Mouse (Mus musculus): Measurements from ENCODE around the gene Cd5. TPM values are rescaled to one million over a fixed set of nuclear protein-coding genes. Genes with fewer than 3 reads are reported as not detected.

Cd5 gene
- polyA plus RNA-seq, 1 experiment from 2014 or later: not detected

DNA sequence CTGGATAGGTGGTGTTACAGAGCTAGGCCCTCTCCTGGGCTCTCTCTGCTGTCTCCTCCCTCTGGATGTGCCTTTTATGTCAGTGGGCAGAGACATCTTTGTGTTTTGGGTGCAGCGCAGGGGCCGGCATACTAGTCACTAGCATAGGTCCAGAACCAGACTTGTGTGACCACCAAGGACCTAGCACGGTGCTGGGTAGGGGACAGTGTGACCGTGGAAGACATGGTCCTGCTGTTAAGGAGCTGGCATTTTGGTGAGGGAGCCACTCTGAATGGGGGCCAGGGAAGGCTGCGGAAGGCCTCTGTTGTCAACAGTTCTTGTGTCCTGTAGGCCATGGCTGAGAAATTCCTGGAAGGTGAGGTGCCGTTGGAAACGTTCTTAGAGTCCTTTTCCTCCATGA is 26.6 kb downstream of the Cd5 start:
- WGBS: 93% methylated on average over 7 of the region's 7 CpGs
- no peak overlapping the region for H3K9ac ChIP-seq (ENCODE audit: low read depth, low read length)
- peaks cover 9% of the 10 kb centered on the region for H3K4me1 ChIP-seq (ENCODE audit: control insufficient read depth, insufficient read depth, low read length)
- no peaks in the 10 kb centered on the region for H3K27me3 ChIP-seq (replicated peaks; ENCODE audit: control insufficient read depth, insufficient read depth, low read length)
- peaks cover 7% of the 10 kb centered on the region for H3K36me3 ChIP-seq (ENCODE audit: control insufficient read depth, insufficient read depth, low read length)
- no peak overlapping the region for H3K27ac ChIP-seq (ENCODE audit: low read length)
- no peak overlapping the region for H3K4me3 ChIP-seq (ENCODE audit: low read length)
- H3K9me3 ChIP-seq (ENCODE audit: control insufficient read depth, low read length): no peaks in the 10 kb centered on the region
- no peak overlapping the region for H3K4me2 ChIP-seq (ENCODE audit: low read depth, low read length)
- no peak for ATAC-seq

DNA sequence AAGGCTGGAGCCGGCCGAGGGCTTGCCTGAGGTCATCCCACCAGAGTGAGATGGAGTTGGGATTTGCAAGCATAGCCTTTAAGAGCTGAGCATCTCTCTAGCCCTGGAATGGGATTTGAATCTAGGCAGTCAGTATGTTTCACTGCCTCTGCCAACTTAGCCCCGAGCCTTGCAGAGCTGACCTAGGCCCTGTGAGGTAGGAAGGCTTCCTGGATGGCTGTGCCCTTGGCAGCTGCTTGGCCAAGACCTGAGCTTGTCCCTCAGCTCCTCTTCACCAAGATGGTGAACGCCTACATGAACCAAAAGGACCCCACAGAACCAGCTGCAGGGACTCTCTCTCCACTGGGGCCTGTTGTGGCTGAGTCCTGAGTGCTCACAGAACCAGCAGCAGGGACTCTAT is 28.1 kb downstream of the Cd5 start:
- H3K27me3 ChIP-seq (replicated peaks; ENCODE audit: control insufficient read depth, insufficient read depth, low read length): no peaks in the 10 kb centered on the region
- no peak for ATAC-seq
- H3K4me1 ChIP-seq (ENCODE audit: control insufficient read depth, insufficient read depth, low read length): peaks cover 9% of the 10 kb centered on the region
- no peak overlapping the region for H3K4me2 ChIP-seq (ENCODE audit: low read depth, low read length)
- no peaks in the 10 kb centered on the region for H3K9me3 ChIP-seq (ENCODE audit: control insufficient read depth, low read length)
- no peak overlapping the region for H3K27ac ChIP-seq (ENCODE audit: low read length)
- no peak overlapping the region for H3K4me3 ChIP-seq (ENCODE audit: low read length)
- no peak overlapping the region for H3K9ac ChIP-seq (ENCODE audit: low read depth, low read length)
- WGBS: 94% methylated on average over 4 of the region's 4 CpGs
- H3K36me3 ChIP-seq (ENCODE audit: control insufficient read depth, insufficient read depth, low read length): peaks cover 12% of the 10 kb centered on the region

DNA sequence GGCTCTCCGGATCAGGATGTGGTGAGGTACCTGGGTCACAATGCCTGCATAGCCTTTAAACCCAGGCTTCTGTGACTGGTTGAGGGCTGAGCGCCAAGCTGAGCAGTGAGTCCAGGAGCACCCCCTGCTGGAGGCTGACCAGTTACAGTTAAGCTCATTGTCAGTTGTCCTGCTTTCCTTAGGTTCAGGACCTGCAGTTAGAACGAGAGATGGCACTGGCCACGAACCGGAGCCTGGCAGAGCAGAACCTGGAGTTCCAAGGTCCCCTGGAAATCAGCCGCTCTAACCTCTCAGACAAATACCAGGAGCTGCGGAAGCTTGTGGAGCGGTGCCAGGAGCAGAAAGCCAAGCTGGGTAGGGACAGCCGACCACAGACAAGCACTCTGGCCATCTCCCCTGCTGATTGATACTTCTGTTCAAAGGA is 28.7 kb downstream of the Cd5 start:
- Histone ChIP-seq H3K4me3 (ENCODE audit: low read length) (no peak overlapping the region), H3K27me3 (replicated peaks; ENCODE audit: control insufficient read depth, insufficient read depth, low read length) (no peaks in the 10 kb centered on the region), H3K27ac (ENCODE audit: low read length) (no peak overlapping the region; the same call in 1 of the 2 replicates), H3K4me2 (ENCODE audit: low read depth, low read length) (no peak overlapping the region), H3K9me3 (ENCODE audit: control insufficient read depth, low read length) (no peaks in the 10 kb centered on the region), H3K4me1 (ENCODE audit: control insufficient read depth, insufficient read depth, low read length) (peaks cover 9% of the 10 kb centered on the region), H3K36me3 (ENCODE audit: control insufficient read depth, insufficient read depth, low read length) (peaks cover 12% of the 10 kb centered on the region), H3K9ac (ENCODE audit: low read depth, low read length) (0 out of 2 replicates have a peak overlapping the region, but pooled peaks have one; percentile 3)
- peak; percentile 37 for ATAC-seq
- WGBS: 69% methylated on average over 9 of the region's 9 CpGs

DNA sequence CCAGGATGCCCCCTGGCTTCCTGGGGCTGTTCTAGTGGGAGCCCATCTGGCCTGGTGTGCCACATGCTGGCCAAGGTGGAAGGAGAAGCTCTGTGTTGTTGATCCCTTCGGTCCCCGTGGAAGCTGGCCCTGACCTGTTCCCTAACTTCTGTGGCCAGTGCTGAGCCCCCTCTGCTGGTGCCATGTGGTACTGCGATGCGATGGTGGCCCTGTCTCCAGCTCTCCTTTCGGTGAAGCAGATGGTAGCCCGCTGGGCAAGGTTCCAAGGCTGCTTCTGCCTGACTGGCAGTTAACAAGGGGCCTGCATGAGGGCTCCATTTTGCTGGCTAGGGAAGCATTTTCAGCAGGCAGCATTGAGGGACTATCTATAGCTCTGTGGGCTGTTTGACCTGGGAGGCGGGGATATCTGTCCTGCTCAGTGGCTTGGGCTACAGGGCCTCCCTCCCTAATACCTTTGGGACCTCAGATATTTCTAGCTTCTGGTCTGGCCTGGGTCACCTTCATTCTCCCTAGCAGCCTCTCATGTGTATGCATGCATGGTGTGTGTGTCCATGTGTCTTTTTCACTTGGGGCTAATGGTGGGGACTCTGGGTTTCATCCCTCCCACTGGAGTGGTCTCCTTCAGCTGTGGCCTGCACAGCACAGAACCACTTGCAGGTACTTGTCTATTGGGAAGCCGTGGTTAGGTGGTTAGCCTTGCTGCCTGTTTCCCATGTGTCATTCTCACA is 29.3 kb downstream of the Cd5 start:
- peak; percentile 86 for ATAC-seq
- 25% methylated on average over 8 of the region's 8 CpGs for WGBS
- no peak overlapping the region for H3K4me3 ChIP-seq (ENCODE audit: low read length)
- no peaks in the 10 kb centered on the region for H3K27me3 ChIP-seq (replicated peaks; ENCODE audit: control insufficient read depth, insufficient read depth, low read length)
- peak overlapping the region; percentile 36; the same call in 1 of the 2 replicates for H3K9ac ChIP-seq (ENCODE audit: low read depth, low read length)
- no peak overlapping the region for H3K4me2 ChIP-seq (ENCODE audit: low read depth, low read length)
- no peaks in the 10 kb centered on the region for H3K9me3 ChIP-seq (ENCODE audit: control insufficient read depth, low read length)
- peaks cover 9% of the 10 kb centered on the region for H3K4me1 ChIP-seq (ENCODE audit: control insufficient read depth, insufficient read depth, low read length)
- peaks cover 12% of the 10 kb centered on the region for H3K36me3 ChIP-seq (ENCODE audit: control insufficient read depth, insufficient read depth, low read length)
- no peak overlapping the region; the same call in 1 of the 2 replicates for H3K27ac ChIP-seq (ENCODE audit: low read length)

DNA sequence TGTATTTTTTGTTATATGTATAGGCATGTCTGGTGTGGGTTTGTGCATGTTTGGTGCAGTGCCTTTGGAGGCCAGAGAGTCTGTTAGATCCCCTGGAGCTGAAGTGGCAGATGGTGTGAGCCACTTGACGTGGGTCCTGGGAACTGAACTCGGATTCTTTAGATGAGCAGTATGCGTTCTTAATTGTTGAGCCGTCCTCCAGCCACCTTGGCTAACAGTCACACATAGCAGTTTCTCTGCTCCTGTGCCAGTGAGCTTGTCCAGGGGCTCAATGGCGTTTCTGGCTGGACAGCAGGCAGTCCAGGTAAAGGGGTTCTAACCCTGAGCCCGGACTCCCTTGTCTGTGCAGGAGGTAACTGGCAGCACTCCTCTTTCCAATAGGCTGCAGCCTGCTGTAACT is 29.9 kb downstream of the Cd5 start:
- H3K9ac ChIP-seq (ENCODE audit: low read depth, low read length): peak overlapping the region; percentile 36; the same call in 1 of the 2 replicates
- 70% methylated on average over 6 of the region's 6 CpGs for WGBS

DNA sequence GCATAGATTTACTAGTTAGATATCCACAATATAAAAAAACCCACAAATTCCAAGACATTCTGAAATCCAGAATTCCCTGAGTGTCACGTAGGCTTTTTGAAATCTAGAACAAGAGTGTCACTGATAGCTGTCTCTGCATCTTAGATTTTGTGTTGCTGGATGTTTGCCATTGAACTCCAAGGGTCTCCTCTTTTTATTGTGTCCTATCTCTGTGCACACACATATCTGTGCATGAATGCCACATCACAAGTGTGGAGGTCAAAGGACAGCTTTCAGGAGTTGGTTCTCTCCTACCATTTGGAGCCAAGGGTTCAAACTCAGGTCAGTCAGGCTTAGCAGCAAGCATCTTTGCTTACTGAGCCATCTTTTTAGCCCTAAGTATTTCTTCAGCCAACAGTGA is 30.9 kb downstream of the Cd5 start:
- H3K27me3 ChIP-seq (replicated peaks; ENCODE audit: control insufficient read depth, insufficient read depth, low read length): no peaks in the 10 kb centered on the region
- H3K9me3 ChIP-seq (ENCODE audit: control insufficient read depth, low read length): no peaks in the 10 kb centered on the region
- ATAC-seq: no peak
- no peak overlapping the region for H3K9ac ChIP-seq (ENCODE audit: low read depth, low read length)
- peaks cover 12% of the 10 kb centered on the region for H3K36me3 ChIP-seq (ENCODE audit: control insufficient read depth, insufficient read depth, low read length)
- no peak overlapping the region for H3K4me2 ChIP-seq (ENCODE audit: low read depth, low read length)
- H3K4me1 ChIP-seq (ENCODE audit: control insufficient read depth, insufficient read depth, low read length): peaks cover 9% of the 10 kb centered on the region
- H3K27ac ChIP-seq (ENCODE audit: low read length): no peak overlapping the region
- H3K4me3 ChIP-seq (ENCODE audit: low read length): no peak overlapping the region
- 98% methylated on average over 1 of the region's 1 CpGs for WGBS

More for the DNA sequence above, 29.9 kb downstream of the Cd5 start:
- no peaks in the 10 kb centered on the region for H3K27me3 ChIP-seq (replicated peaks; ENCODE audit: control insufficient read depth, insufficient read depth, low read length)
- H3K4me2 ChIP-seq (ENCODE audit: low read depth, low read length): no peak overlapping the region
- no peak overlapping the region for H3K4me3 ChIP-seq (ENCODE audit: low read length)
- peaks cover 12% of the 10 kb centered on the region for H3K36me3 ChIP-seq (ENCODE audit: control insufficient read depth, insufficient read depth, low read length)
- ATAC-seq: no peak
- H3K4me1 ChIP-seq (ENCODE audit: control insufficient read depth, insufficient read depth, low read length): peaks cover 9% of the 10 kb centered on the region
- H3K27ac ChIP-seq (ENCODE audit: low read length): no peak overlapping the region
- no peaks in the 10 kb centered on the region for H3K9me3 ChIP-seq (ENCODE audit: control insufficient read depth, low read length)

DNA sequence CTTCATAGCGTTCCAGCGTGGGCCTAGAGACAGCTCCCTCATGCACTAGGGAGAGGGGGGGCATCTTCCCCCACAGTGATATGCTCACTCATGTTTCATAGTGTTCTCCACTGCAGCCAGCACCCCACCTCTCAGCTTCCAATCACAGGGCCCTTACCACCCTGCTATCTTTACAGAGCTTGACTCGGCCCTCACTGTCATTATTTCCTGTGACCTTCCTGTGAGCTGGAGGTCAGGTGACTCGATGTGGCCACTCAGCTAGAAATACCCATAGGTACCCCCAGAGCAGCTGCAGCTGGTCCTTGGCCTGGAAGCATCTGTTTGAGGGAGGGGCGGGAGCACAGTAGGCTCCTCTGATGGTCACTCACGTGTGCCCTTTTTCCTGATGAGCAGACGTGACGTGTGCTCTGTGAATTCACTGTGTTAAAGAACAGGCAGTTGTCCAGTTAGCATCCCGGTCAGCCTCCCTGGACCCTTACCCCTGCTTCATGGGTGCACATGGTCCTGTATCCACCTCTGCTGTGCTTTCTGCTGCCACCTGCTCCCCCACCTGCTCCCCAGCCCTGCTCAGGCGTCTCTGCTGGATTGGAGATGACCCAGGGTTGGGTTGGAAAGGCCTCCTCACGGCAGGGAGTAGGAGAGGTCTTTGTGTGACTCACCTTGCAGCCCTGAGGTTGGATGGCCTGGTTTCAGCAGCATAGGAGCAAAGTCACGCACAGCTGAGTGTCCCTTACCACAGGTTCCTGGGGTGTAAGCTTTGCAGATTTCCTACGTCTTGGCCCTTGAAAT is 31.5 kb downstream of the Cd5 start:
- ATAC-seq: no peak

DNA sequence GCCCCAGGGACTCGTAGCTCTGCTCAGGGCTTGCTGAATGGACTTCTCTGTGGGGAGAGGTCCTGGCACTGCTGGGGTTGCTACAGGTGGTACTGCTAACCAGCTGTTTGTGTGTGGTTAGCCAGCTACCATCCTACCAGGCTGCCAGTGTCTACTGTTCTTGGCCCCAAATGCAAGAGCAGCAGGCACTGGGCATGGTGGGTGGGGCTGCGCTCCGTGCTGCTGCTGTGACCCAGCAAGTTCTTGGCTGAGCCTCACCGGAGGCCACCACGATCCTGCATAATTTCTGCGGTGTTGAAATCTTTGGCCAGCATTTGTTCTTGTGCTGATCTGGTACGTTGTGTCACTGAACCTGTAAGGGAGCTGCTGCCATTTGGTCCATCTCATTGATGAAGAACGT is 35.3 kb downstream of the Cd5 start:
- H3K4me2 ChIP-seq (ENCODE audit: low read depth, low read length): no peak overlapping the region
- WGBS: 89% methylated on average over 8 of the region's 8 CpGs
- H3K36me3 ChIP-seq (ENCODE audit: control insufficient read depth, insufficient read depth, low read length): peaks cover 5% of the 10 kb centered on the region; the same call in 1 of the 2 replicates
- H3K27ac ChIP-seq (ENCODE audit: low read length): no peak overlapping the region
- no peak overlapping the region for H3K4me3 ChIP-seq (ENCODE audit: low read length)
- no peaks in the 10 kb centered on the region for H3K9me3 ChIP-seq (ENCODE audit: control insufficient read depth, low read length)
- no peaks in the 10 kb centered on the region for H3K27me3 ChIP-seq (replicated peaks; ENCODE audit: control insufficient read depth, insufficient read depth, low read length)
- ATAC-seq: no peak
- 0 out of 2 replicates have a peak overlapping the region, but pooled peaks have one; percentile 22 for H3K9ac ChIP-seq (ENCODE audit: low read depth, low read length)
- peaks cover 33% of the 10 kb centered on the region for H3K4me1 ChIP-seq (ENCODE audit: control insufficient read depth, insufficient read depth, low read length)

More for the DNA sequence above, 31.5 kb downstream of the Cd5 start:
- Histone ChIP-seq H3K27me3 (replicated peaks; ENCODE audit: control insufficient read depth, insufficient read depth, low read length) (no peaks in the 10 kb centered on the region), H3K36me3 (ENCODE audit: control insufficient read depth, insufficient read depth, low read length) (peaks cover 12% of the 10 kb centered on the region), H3K9me3 (ENCODE audit: control insufficient read depth, low read length) (no peaks in the 10 kb centered on the region), H3K4me2 (ENCODE audit: low read depth, low read length) (no peak overlapping the region), H3K4me1 (ENCODE audit: control insufficient read depth, insufficient read depth, low read length) (peaks cover 9% of the 10 kb centered on the region), H3K27ac (ENCODE audit: low read length) (no peak overlapping the region), H3K4me3 (ENCODE audit: low read length) (no peak overlapping the region), H3K9ac (ENCODE audit: low read depth, low read length) (no peak overlapping the region)
- 80% methylated on average over 13 of the region's 13 CpGs for WGBS

DNA sequence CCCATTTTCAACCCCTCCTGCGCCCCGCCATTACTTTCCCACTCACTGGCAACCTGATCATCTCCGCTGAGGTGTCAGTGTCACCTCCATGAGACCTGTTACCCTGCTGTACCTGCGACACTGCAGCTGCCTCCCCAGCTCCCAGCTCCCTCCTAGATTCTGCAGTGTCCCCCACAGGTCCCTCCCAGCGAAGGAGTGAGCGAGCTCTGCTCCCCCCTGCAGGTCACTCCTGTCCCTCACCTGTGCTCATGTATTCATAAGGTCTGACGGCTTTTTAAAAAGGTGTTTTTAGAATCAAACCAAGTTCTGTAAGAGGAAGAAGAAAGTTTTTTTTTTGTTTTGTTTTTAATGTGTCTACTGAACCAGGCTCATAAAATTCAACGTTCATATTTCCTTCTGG is 36.7 kb downstream of the Cd5 start:
- Histone ChIP-seq H3K9ac (ENCODE audit: low read depth, low read length) (no peak overlapping the region), H3K27ac (ENCODE audit: low read length) (no peak overlapping the region), H3K27me3 (replicated peaks; ENCODE audit: control insufficient read depth, insufficient read depth, low read length) (no peaks in the 10 kb centered on the region), H3K4me3 (ENCODE audit: low read length) (no peak overlapping the region), H3K4me1 (ENCODE audit: control insufficient read depth, insufficient read depth, low read length) (peaks cover 45% of the 10 kb centered on the region), H3K4me2 (ENCODE audit: low read depth, low read length) (no peak overlapping the region), H3K36me3 (ENCODE audit: control insufficient read depth, insufficient read depth, low read length) (peaks cover 5% of the 10 kb centered on the region; the same call in 1 of the 2 replicates), H3K9me3 (ENCODE audit: control insufficient read depth, low read length) (no peaks in the 10 kb centered on the region)
- 80% methylated on average over 8 of the region's 8 CpGs for WGBS
- no peak for ATAC-seq
